Mouse (Mus musculus): Measurements from ENCODE around the gene Exd1. TPM values are rescaled to one million over a fixed set of nuclear protein-coding genes. Genes with fewer than 3 reads are reported as not detected.

Exd1 gene
- polyA plus RNA-seq, 1 experiment: 0.15 TPM

GRCm38 (mm10) chr2:119500965-119501652, 46.3 kb downstream of the Exd1 start:
- TF ChIP-seq POLR2A (IDR thresholded peaks at IDR 0.05; ENCODE audit: control insufficient read depth, extremely low read depth, insufficient read depth, low read length, poor library complexity) (no peak), CTCF (IDR thresholded peaks at IDR 0.05; ENCODE audit: borderline replicate concordance, control insufficient read depth, extremely low read depth, insufficient read depth, low read length, poor library complexity) (no peak)
- no peaks in the 10 kb centered on the region for H3K4me1 ChIP-seq (replicated peaks; ENCODE audit: control insufficient read depth, insufficient read depth, low read length)
- no peaks in the 10 kb centered on the region for H3K27me3 ChIP-seq (ENCODE audit: control insufficient read depth, insufficient read depth, low read length)
- no peak for DNase-seq
- 91% methylated on average over 2 of the region's 2 CpGs for WGBS
- no peak overlapping the region for H3K4me3 ChIP-seq (ENCODE audit: control insufficient read depth, insufficient read depth, low read length)
- H3K36me3 ChIP-seq (ENCODE audit: control insufficient read depth, insufficient read depth, low read length): no peaks in the 10 kb centered on the region
- no peak overlapping the region for H3K27ac ChIP-seq (ENCODE audit: control insufficient read depth, insufficient read depth, low read length)

DNA sequence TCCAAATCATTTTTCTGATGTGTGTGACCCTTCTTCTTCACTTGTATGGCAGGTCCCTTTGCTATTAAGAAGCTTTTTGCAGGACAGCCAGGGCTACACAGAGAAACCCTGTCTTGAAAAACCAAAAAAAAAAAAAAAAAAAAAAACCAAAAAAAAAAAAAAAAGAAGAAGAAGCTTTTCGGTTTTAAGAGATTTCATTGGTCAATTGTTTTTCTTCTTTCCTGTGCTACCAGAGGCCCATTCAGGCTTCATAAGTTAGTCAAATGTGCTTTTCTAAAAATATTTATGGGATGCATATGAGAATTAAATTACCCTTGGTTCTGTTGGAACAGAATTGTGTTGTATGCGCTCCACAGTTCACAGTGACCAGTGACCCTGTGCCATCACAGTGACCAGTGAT, 48.6 kb downstream of the Exd1 start:
- 54% methylated on average over 2 of the region's 2 CpGs for WGBS
- Histone ChIP-seq H3K27ac (ENCODE audit: control insufficient read depth, insufficient read depth, low read length) (no peak overlapping the region), H3K36me3 (ENCODE audit: control insufficient read depth, insufficient read depth, low read length) (no peaks in the 10 kb centered on the region), H3K27me3 (ENCODE audit: control insufficient read depth, insufficient read depth, low read length) (no peaks in the 10 kb centered on the region), H3K4me1 (replicated peaks; ENCODE audit: control insufficient read depth, insufficient read depth, low read length) (no peaks in the 10 kb centered on the region), H3K4me3 (ENCODE audit: control insufficient read depth, insufficient read depth, low read length) (no peak overlapping the region)
- no peak for TF ChIP-seq POLR2A (IDR thresholded peaks at IDR 0.05; ENCODE audit: control insufficient read depth, extremely low read depth, insufficient read depth, low read length, poor library complexity)
- no peak for TF ChIP-seq CTCF (IDR thresholded peaks at IDR 0.05; ENCODE audit: borderline replicate concordance, control insufficient read depth, extremely low read depth, insufficient read depth, low read length, poor library complexity)
- DNase-seq: no peak

DNA sequence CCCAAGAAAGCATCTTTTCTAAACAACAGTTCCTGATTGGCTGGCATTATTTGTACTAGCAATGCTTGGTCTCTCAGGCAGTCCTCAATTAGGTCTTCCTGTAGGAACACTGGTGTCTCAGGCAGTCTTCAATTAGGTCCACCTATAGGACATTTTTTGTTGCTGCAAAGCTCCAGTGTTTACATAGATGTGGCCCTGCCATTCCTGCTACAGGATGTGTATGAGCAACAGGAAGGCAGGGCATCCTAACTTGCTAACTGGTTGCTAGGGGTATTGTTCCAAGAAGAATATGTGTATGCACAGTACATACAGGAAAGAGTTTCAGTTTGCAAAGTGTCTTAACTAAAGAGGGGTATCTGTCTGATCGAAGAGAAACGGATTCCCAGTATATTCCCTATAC, 51.3 kb downstream of the Exd1 start:
- H3K27me3 ChIP-seq (ENCODE audit: control insufficient read depth, insufficient read depth, low read length): no peaks in the 10 kb centered on the region
- no peaks in the 10 kb centered on the region for H3K36me3 ChIP-seq (ENCODE audit: control insufficient read depth, insufficient read depth, low read length)
- H3K27ac ChIP-seq (ENCODE audit: control insufficient read depth, insufficient read depth, low read length): no peak overlapping the region
- TF ChIP-seq CTCF (IDR thresholded peaks at IDR 0.05; ENCODE audit: borderline replicate concordance, control insufficient read depth, extremely low read depth, insufficient read depth, low read length, poor library complexity) (no peak), POLR2A (IDR thresholded peaks at IDR 0.05; ENCODE audit: control insufficient read depth, extremely low read depth, insufficient read depth, low read length, poor library complexity) (no peak)
- DNase-seq: no peak
- H3K4me3 ChIP-seq (ENCODE audit: control insufficient read depth, insufficient read depth, low read length): no peak overlapping the region
- no peaks in the 10 kb centered on the region for H3K4me1 ChIP-seq (replicated peaks; ENCODE audit: control insufficient read depth, insufficient read depth, low read length)
- WGBS: 96% methylated on average over 2 of the region's 2 CpGs

GRCm38 (mm10) chr2:119491953-119492352, 55.5 kb downstream of the Exd1 start:
- H3K36me3 ChIP-seq (ENCODE audit: control insufficient read depth, insufficient read depth, low read length): no peaks in the 10 kb centered on the region

GRCm38 (mm10) chr2:119486488-119486887, 60.9 kb downstream of the Exd1 start:
- Histone ChIP-seq H3K27ac (ENCODE audit: control insufficient read depth, insufficient read depth, low read length) (no peak overlapping the region), H3K36me3 (ENCODE audit: control insufficient read depth, insufficient read depth, low read length) (no peaks in the 10 kb centered on the region), H3K4me1 (replicated peaks; ENCODE audit: control insufficient read depth, insufficient read depth, low read length) (no peaks in the 10 kb centered on the region), H3K27me3 (ENCODE audit: control insufficient read depth, insufficient read depth, low read length) (no peaks in the 10 kb centered on the region), H3K4me3 (ENCODE audit: control insufficient read depth, insufficient read depth, low read length) (no peak overlapping the region)
- TF ChIP-seq CTCF (IDR thresholded peaks at IDR 0.05; ENCODE audit: borderline replicate concordance, control insufficient read depth, extremely low read depth, insufficient read depth, low read length, poor library complexity): no peak
- no peak for TF ChIP-seq POLR2A (IDR thresholded peaks at IDR 0.05; ENCODE audit: control insufficient read depth, extremely low read depth, insufficient read depth, low read length, poor library complexity)
- no peak for DNase-seq
- 85% methylated on average over 4 of the region's 4 CpGs for WGBS

More at GRCm38 (mm10) chr2:119491953-119492352, 55.5 kb downstream of the Exd1 start:
- no peak for DNase-seq
- H3K4me1 ChIP-seq (replicated peaks; ENCODE audit: control insufficient read depth, insufficient read depth, low read length): no peaks in the 10 kb centered on the region
- no peaks in the 10 kb centered on the region for H3K27me3 ChIP-seq (ENCODE audit: control insufficient read depth, insufficient read depth, low read length)
- H3K27ac ChIP-seq (ENCODE audit: control insufficient read depth, insufficient read depth, low read length): no peak overlapping the region
- H3K4me3 ChIP-seq (ENCODE audit: control insufficient read depth, insufficient read depth, low read length): no peak overlapping the region
- WGBS: 72% methylated on average over 5 of the region's 5 CpGs
- TF ChIP-seq CTCF (IDR thresholded peaks at IDR 0.05; ENCODE audit: borderline replicate concordance, control insufficient read depth, extremely low read depth, insufficient read depth, low read length, poor library complexity) (no peak), POLR2A (IDR thresholded peaks at IDR 0.05; ENCODE audit: control insufficient read depth, extremely low read depth, insufficient read depth, low read length, poor library complexity) (no peak)

DNA sequence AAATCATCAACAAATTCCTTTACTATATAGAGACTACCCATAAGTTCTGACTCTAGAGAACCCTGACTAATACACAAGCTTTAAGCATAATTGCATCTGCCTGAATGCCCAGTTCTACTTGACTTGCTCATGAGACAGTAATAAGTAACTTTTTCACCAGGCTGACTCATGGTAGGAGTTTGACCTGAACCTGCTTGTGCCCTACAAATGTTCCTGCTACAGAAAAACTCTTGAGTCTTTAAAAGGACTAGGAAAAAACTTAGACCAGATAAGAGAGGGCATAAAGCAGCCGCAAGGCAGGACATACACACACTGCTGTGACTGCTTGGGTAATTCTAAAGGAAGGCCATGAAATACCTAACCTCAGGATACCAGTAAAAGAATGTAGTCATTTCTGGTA, 65.1 kb downstream of the Exd1 start:
- whole genome bisulfite sequencing: 100% methylated on average over 1 of the region's 1 CpGs
- Histone ChIP-seq H3K27ac (ENCODE audit: control insufficient read depth, insufficient read depth, low read length) (no peak overlapping the region), H3K27me3 (ENCODE audit: control insufficient read depth, insufficient read depth, low read length) (no peaks in the 10 kb centered on the region)

DNA sequence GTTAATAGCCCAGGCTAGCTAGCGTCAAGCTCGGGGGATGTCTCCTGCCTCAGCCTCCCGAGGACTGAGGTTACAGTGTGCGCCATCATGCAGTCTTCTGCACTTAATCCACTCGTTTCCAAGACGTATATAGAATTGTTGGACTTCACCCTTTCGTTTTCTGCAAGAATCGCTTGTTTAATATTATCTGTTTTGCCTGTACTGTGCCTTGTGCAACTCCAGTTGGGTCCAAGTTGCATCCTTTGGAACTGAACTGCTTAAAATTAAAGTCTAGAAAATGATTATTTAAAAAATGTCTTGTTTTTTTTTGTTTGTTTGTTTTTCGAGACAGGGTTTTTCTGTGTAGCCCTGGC, 69.1 kb downstream of the Exd1 start:
- H3K4me3 ChIP-seq (ENCODE audit: control insufficient read depth, insufficient read depth, low read length): peak overlapping the region; percentile 73
- H3K36me3 ChIP-seq (ENCODE audit: control insufficient read depth, insufficient read depth, low read length): no peaks in the 10 kb centered on the region
- 8% methylated on average over 9 of the region's 9 CpGs for WGBS
- H3K4me1 ChIP-seq (replicated peaks; ENCODE audit: control insufficient read depth, insufficient read depth, low read length): no peaks in the 10 kb centered on the region
- no peak for DNase-seq
- H3K27ac ChIP-seq (ENCODE audit: control insufficient read depth, insufficient read depth, low read length): peak overlapping the region; percentile 91
- TF ChIP-seq CTCF (IDR thresholded peaks at IDR 0.05; ENCODE audit: borderline replicate concordance, control insufficient read depth, extremely low read depth, insufficient read depth, low read length, poor library complexity) (no peak), POLR2A (IDR thresholded peaks at IDR 0.05; ENCODE audit: control insufficient read depth, extremely low read depth, insufficient read depth, low read length, poor library complexity) (no peak)
- H3K27me3 ChIP-seq (ENCODE audit: control insufficient read depth, insufficient read depth, low read length): no peaks in the 10 kb centered on the region

More for the DNA sequence above, 65.1 kb downstream of the Exd1 start:
- Histone ChIP-seq H3K4me3 (ENCODE audit: control insufficient read depth, insufficient read depth, low read length) (no peak overlapping the region), H3K4me1 (replicated peaks; ENCODE audit: control insufficient read depth, insufficient read depth, low read length) (no peaks in the 10 kb centered on the region), H3K36me3 (ENCODE audit: control insufficient read depth, insufficient read depth, low read length) (no peaks in the 10 kb centered on the region)
- no peak for TF ChIP-seq CTCF (IDR thresholded peaks at IDR 0.05; ENCODE audit: borderline replicate concordance, control insufficient read depth, extremely low read depth, insufficient read depth, low read length, poor library complexity)
- DNase-seq: no peak

Measured in thymus, adult 2 months (tissue).